Mouse (Mus musculus) liver, adult (tissue): ENCODE measurements around the gene Nkx6-2.

Experiments used
- GATA4 ChIP-seq: IDR thresholded peaks from 2 replicates; pipeline ENCODE4 v1.6.1; 2014; ENCODE audit warnings: mild to moderate bottlenecking, low read length; ENCODE audit not compliant: insufficient replicate concordance

Gene Nkx6-2

DNA sequence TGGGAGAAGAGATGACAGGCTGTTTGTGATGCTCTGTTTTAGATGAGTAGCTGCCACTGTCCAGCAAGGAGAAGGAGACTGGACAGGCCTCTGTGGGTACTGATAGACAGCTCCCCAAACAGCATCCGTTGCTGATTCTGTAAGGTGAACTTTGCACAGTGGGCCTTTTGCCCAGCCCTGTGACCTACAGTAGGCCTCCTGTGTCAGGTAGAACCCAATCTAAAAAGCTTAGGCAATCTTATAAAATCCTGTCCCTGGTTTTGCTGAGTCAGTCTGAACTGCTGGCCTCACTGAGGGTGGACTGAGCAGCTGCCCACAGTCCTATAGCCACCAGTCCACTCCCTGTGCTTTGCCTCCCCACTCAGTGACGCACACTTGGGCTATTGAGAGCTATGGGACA lies 35.3 kb downstream of the Nkx6-2 start:
- no peak for TF ChIP-seq GATA4

DNA sequence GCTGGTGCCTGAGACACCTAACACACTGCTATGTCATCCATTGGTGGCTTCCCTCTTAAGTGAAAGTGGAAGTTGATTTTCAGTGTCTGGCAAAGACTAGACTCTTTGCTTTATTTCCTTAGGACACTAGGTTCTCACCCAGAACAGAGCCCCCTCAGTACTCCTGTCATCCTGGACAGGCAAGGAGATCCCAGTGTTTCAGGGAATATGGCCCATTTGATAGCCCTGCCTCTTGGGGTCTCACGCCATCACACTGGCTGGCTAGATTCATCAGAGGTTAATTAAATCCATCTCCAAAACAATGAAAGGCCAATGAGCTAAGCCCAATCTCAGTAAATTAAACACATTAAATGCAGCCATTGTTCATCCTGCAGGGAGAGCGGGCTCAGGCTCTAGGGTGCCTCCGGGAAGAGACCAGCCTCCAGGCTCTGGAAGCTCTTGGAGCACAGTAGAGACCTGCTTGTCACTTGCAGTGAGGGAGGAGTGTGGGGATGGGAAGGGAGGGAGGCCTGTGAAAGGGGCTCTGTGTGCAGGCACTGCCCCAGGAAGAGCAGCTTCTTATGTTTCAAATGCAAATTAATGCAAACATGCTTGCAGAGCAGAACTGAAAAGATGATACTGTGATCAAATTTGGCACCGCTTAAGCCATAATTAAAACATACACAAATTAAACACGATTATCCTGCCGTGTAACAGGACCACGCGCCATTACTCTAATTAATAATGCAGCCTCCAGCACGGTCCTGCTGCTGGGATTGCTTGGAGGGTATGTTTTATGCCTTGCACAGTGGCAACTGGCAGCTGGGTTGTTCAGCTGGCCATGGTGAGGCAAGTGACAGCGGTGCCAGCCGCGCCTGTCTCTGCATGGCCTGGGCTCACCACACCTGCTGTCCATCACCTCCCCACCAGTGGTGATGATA lies 37.6 kb downstream of the Nkx6-2 start:
- no peak for TF ChIP-seq GATA4

DNA sequence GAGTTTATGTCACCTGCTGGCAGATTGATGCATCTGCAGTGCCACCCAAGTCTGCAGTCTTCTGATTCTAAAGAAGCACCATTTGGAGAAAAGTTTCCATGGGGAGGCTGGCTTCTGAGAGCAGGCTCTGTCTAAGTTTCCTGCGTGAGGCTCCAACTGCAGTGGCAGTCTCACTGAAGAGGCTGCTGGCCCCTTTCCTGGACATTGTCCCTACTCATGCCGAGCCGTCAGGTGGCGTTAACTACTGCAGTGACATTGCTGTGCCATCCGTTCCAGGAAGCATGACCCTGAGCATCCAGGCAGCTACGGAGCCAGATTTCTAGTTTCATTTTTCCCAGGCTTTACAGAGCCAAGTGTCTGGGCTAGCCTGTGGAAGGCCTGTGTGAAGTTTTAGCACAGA lies 41.2 kb downstream of the Nkx6-2 start:
- TF ChIP-seq GATA4: no peak

DNA sequence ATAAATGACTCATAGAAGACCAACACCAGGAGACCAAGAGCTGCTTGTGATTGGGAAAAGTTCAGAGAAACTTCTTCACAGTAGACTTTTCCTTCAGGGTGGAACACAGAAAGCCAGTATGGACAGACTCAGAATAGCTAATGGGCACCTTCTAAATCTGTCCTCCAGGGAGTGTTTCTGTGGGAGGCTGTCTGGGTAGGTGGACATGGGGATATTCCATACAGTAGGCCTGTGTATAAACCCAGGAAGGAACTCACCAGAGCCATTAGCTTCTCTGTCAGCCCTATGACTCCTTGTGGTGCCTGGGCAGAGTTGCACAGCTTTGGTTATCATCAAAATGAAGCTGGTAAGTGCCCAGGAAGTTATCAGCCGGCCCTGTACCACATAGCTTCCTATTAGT lies 42.0 kb downstream of the Nkx6-2 start:
- no peak for TF ChIP-seq GATA4

DNA sequence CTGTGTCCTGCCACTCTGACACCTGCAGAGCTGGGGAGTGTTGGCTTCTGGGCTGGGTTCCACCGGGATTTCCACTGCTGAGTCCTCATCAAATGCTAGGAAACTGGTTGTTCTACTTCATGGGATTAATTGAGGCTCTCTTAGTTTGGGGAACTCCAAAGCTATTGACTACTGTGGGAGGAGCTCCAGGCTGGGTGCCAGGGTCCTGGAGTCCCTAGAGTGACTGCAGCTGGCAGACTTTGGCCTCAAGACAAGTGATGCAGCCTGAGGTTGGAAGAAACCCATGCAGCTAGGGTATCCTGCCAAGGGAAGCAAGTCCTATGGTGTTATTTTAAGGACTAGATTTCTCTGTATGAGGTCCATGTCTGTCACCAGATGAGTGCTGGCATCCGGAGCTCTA lies 44.1 kb downstream of the Nkx6-2 start:
- TF ChIP-seq GATA4: no peak

DNA sequence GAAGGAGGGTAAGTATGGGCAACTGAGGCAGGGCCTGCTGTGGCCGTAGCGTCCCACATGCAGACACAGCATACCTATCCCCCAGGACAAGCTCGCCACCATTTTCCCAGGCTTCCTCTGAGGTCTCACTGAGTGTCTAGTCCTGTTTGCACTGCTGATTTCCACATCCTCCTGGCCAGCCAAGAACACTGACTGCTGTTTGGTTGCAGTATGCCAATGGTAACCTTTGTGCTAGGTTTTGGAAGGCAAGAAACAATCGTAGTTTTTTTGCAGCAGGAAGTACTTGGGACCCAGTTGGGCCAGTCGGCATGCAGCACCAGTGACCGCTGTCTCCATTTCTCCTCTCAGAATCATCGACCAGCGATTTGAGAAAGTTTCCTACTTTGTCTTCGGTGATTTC lies 44.8 kb downstream of the Nkx6-2 start:
- TF ChIP-seq GATA4: no peak

DNA sequence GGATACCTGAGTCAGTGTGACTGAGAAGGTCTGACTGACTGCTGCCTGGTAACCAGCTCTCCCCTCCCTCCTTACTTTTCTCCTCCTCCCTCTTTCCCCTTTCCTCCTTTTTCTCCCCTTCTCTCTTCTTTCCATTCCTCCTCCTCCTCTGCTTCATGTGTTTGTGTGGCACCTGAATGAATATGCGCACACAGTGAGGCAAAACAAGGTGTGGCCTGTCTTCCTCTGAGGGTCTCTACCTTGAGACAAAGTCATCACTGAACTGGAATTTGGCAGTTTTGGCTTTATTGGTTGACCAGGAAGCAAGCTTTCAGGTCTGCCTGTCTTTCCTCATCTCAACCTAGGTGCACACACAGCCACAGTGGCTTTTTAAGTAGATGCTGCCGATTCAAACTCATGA lies 45.8 kb downstream of the Nkx6-2 start:
- no peak for TF ChIP-seq GATA4

DNA sequence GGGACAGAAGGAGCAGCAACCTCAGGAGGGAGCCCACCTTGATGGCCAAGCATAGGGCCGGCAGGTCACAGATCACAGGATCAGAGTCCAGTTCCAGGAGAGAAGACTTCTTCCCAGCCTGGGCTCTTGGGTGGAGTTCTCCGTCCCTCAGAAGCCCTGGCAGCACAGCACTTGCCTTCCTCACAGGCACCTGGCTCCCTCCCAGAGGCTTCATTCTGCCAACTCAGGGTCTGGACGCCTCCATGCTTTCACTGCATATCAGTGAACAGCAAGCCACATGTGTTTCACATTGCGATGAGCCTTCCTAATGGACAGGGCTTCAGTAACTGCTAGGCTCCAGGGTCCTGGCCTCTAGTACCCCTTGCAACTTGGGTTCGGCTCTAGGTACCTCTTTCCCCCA lies 46.3 kb downstream of the Nkx6-2 start:
- no peak for TF ChIP-seq GATA4

DNA sequence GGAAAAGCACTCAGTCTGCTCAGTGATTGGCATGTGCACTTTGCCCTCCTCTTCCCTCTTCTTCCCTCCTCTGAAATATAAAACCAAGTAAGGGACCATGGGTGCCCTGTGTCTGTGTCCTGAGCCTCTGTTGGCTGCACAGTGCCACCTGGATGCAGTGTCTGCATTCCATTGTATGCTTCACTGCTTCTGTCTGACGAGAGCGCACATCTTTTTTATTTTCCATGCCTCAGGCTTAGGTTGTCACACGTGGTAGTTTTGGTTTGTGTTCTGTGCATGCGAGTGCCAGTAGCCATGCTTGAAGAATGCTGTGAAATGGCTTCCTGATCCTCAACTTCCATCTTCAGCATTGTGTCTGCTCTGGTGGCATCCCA lies 51.2 kb downstream of the Nkx6-2 start:
- TF ChIP-seq GATA4: no peak

DNA sequence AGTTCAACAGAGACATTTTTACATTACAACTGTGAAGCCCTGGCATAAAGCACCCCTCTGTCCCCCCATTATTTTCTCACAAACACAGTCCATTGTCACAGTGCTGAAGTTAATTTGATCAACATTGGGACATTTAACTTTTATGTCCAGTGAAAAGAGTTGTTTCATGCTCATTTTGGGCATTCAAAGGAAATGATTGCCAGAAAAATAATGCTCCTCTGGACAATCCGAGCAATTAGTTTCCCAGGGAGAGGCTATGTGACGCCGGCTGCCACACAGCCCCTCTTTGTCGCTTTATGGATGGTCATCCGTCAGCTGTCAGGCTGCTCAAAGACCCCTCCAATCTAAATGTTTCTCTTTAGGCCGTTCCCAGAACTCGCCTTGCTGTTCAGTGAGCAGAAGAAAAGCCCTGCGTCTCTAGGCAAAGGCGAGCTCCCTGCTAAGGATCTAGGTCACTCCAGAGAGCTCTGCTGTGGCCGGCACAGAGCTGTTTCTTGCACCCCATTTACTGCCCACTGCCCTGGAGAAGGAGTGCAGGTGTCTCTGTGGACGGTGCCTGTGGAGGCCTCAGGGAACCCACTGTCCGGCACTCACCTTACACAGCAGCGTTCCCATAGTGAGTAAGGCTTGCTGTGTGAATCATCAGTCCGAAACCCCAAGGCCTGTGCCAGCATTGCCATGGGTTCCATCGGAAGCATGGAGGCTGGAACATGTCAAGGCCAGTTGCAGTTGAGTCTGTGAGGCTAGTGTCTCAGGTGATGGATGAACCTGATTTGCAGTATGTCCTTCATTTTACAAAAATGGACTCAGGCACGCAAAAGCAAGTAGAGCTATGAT lies 51.8 kb downstream of the Nkx6-2 start:
- no peak for TF ChIP-seq GATA4
